Mouse (Mus musculus) hindbrain, embryonic 11.5 days (tissue): ENCODE measurements around the gene Luzp1. TPM values are rescaled to one million over a fixed set of nuclear protein-coding genes. Genes with fewer than 3 reads are reported as not detected.
A peak's percentile ranks its signal among the peaks of the same experiment; 100 is the strongest.

Experiments
- ATAC-seq: fragments of 200-750 bp; cut with Nextera tagmentation; 2 replicates; pipeline ENCODE4 v1.8.0; 2017; ENCODE audit warnings: mild to moderate bottlenecking, moderate TSS enrichment, moderate library complexity; ENCODE audit not compliant: low FRiP score
- DNase-seq: peaks from one replicate; pipeline ENCODE4 v3.0.0-alpha.2; 2015; ENCODE audit warnings: low spot score
- H3K27ac ChIP-seq: fragments of 300-500 bp; sonication (generic); 2 replicates; pipeline ENCODE4 v1.5.1; 2014; ENCODE audit warnings: mild to moderate bottlenecking, low read depth, low read length
- H3K27me3 ChIP-seq: fragments of 300-500 bp; sonication (generic); 2 replicates; pipeline ENCODE4 v1.6.1; 2014; ENCODE audit warnings: mild to moderate bottlenecking, low read length, moderate library complexity, mixed read lengths; ENCODE audit not compliant: control insufficient read depth, insufficient read depth
- H3K36me3 ChIP-seq: fragments of 300-500 bp; sonication (generic); 2 replicates; pipeline ENCODE4 v1.6.1; 2014; ENCODE audit warnings: mild to moderate bottlenecking, low read length, moderate library complexity, mixed read lengths; ENCODE audit not compliant: control insufficient read depth, insufficient read depth
- H3K4me1 ChIP-seq: fragments of 300-500 bp; sonication (generic); replicated peaks from 2 replicates; pipeline ENCODE4 v1.6.1; 2014; ENCODE audit warnings: low read length, mixed read lengths; ENCODE audit not compliant: control insufficient read depth, insufficient read depth
- H3K4me2 ChIP-seq: fragments of 300-500 bp; sonication (generic); replicated peaks from 2 replicates; pipeline ENCODE4 v1.6.1; 2014; ENCODE audit warnings: mild to moderate bottlenecking, low read depth, low read length
- H3K4me3 ChIP-seq: fragments of 300-500 bp; sonication (generic); 2 replicates; pipeline ENCODE4 v1.5.1; 2014; ENCODE audit warnings: low read depth, low read length
- H3K9ac ChIP-seq: fragments of 300-500 bp; sonication (generic); 2 replicates; pipeline ENCODE4 v1.6.1; 2014; ENCODE audit warnings: low read depth, low read length
- H3K9me3 ChIP-seq: fragments of 300-500 bp; sonication (generic); 2 replicates; pipeline ENCODE4 v1.6.1; 2016; ENCODE audit warnings: low read length; ENCODE audit not compliant: control insufficient read depth
- WGBS: fragments of 180-500 bp; shearing (Covaris S2); extraction: QIAGEN DNeasy Blood & Tissue Kit; methylation state at CpG from one replicate; pipeline ENCODE4 v1.1.7; 2014; 5-methylcytosine and 5-hydroxymethylcytosine counted together
- polyA plus RNA-seq: library from polyadenylated mRNA; unstranded; fragments of >200 nt; fragmentation: Nextera tagmentation; extraction: Ambion mirVana; gene quantifications from 2 replicates; pipeline ENCODE4 v1.2.1, GENCODE M21; 2014

The Luzp1 gene
- polyA plus RNA-seq, 1 experiment from 2014 or later: 130 TPM

- H3K9ac ChIP-seq: no peak overlapping the region
- H3K4me2 ChIP-seq: no peak overlapping the region
- DNase-seq (no peak), ATAC-seq (peak; percentile 26; the same call in 1 of the 2 replicates)
- H3K9me3 ChIP-seq: no peaks in the 10 kb centered on the region
- no peak overlapping the region for H3K27ac ChIP-seq
- no peaks in the 10 kb centered on the region for H3K36me3 ChIP-seq
- 76% methylated on average over 14 of the region's 14 CpGs for WGBS
- no peaks in the 10 kb centered on the region for H3K27me3 ChIP-seq
- H3K4me1 ChIP-seq: 0 out of 2 replicates have a peak, but pooled peaks cover 2% of the 10 kb centered on the region
- peak overlapping the region; percentile 96; the same call in 1 of the 2 replicates for H3K4me3 ChIP-seq
These were observed 821 bp upstream of the Luzp1 start for GRCm38 (mm10) chr4:136468553-136469327.

- ATAC-seq: peak; percentile 87
- H3K9ac ChIP-seq: peak overlapping the region; percentile 94
- H3K9me3 ChIP-seq: no peaks in the 10 kb centered on the region
- H3K4me1 ChIP-seq: 0 out of 2 replicates have a peak, but pooled peaks cover 2% of the 10 kb centered on the region
- peak overlapping the region; percentile 96 for H3K4me3 ChIP-seq
- no peaks in the 10 kb centered on the region for H3K36me3 ChIP-seq
- peak overlapping the region; percentile 60 for H3K4me2 ChIP-seq
- peak overlapping the region; percentile 95 for H3K27ac ChIP-seq
- DNase-seq: no peak
- no peaks in the 10 kb centered on the region for H3K27me3 ChIP-seq
- WGBS: 0% methylated on average over 9 of the region's 55 CpGs
These were observed 383 bp downstream of the Luzp1 start for GRCm38 (mm10) chr4:136469941-136470346.

GRCm38 (mm10) chr4:136470347-136471071 is 948 bp downstream of the Luzp1 start:
- no peaks in the 10 kb centered on the region for H3K9me3 ChIP-seq
- no peaks in the 10 kb centered on the region for H3K36me3 ChIP-seq
- no peaks in the 10 kb centered on the region for H3K27me3 ChIP-seq
- peak overlapping the region; percentile 95 for H3K27ac ChIP-seq
- DNase-seq (peak; percentile 78), ATAC-seq (peak; percentile 6; the same call in 1 of the 2 replicates)
- peak overlapping the region; percentile 96 for H3K4me3 ChIP-seq
- 0 out of 2 replicates have a peak, but pooled peaks cover 2% of the 10 kb centered on the region for H3K4me1 ChIP-seq
- peak overlapping the region; percentile 60 for H3K4me2 ChIP-seq
- under 1% methylated on average over 49 of the region's 58 CpGs for WGBS
- peak overlapping the region; percentile 94 for H3K9ac ChIP-seq

GRCm38 (mm10) chr4:136476692-136477091 is 7.1 kb downstream of the Luzp1 start:
- Histone ChIP-seq H3K4me3 (no peak overlapping the region), H3K4me1 (no peaks in the 10 kb centered on the region), H3K36me3 (no peaks in the 10 kb centered on the region), H3K27me3 (no peaks in the 10 kb centered on the region), H3K4me2 (no peak overlapping the region), H3K9ac (no peak overlapping the region), H3K9me3 (no peaks in the 10 kb centered on the region), H3K27ac (no peak overlapping the region)
- ATAC-seq (no peak), DNase-seq (no peak)
- 97% methylated on average over 1 of the region's 1 CpGs for WGBS

GRCm38 (mm10) chr4:136486549-136486948 is 17.0 kb downstream of the Luzp1 start:
- no peak for DNase-seq
- Histone ChIP-seq H3K27me3 (no peaks in the 10 kb centered on the region), H3K4me3 (no peak overlapping the region), H3K4me1 (no peaks in the 10 kb centered on the region), H3K27ac (no peak overlapping the region), H3K36me3 (no peaks in the 10 kb centered on the region), H3K9me3 (no peaks in the 10 kb centered on the region), H3K4me2 (no peak overlapping the region), H3K9ac (no peak overlapping the region)
- ATAC-seq: no peak
- 92% methylated on average over 2 of the region's 2 CpGs for WGBS

- no peaks in the 10 kb centered on the region for H3K4me1 ChIP-seq
- DNase-seq (no peak), ATAC-seq (no peak)
- H3K9ac ChIP-seq: no peak overlapping the region
- no peak overlapping the region for H3K4me2 ChIP-seq
- H3K9me3 ChIP-seq: no peaks in the 10 kb centered on the region
- H3K36me3 ChIP-seq: no peaks in the 10 kb centered on the region
- no peak overlapping the region for H3K27ac ChIP-seq
- H3K4me3 ChIP-seq: no peak overlapping the region
- no peaks in the 10 kb centered on the region for H3K27me3 ChIP-seq
These were observed 26.4 kb downstream of the Luzp1 start for GRCm38 (mm10) chr4:136495993-136496392.

- no peak for DNase-seq
- no peak overlapping the region for H3K4me2 ChIP-seq
- no peaks in the 10 kb centered on the region for H3K4me1 ChIP-seq
- H3K9me3 ChIP-seq: no peaks in the 10 kb centered on the region
- no peak overlapping the region for H3K4me3 ChIP-seq
- no peak overlapping the region for H3K9ac ChIP-seq
- H3K27ac ChIP-seq: no peak overlapping the region
- WGBS: 50% methylated on average over 2 of the region's 2 CpGs
- no peaks in the 10 kb centered on the region for H3K36me3 ChIP-seq
- no peak for ATAC-seq
- no peaks in the 10 kb centered on the region for H3K27me3 ChIP-seq
These were observed 36.1 kb downstream of the Luzp1 start for GRCm38 (mm10) chr4:136505426-136506215.

GRCm38 (mm10) chr4:136509857-136510256 is 40.3 kb downstream of the Luzp1 start:
- no peaks in the 10 kb centered on the region for H3K9me3 ChIP-seq
- no peaks in the 10 kb centered on the region for H3K36me3 ChIP-seq
- no peak for ATAC-seq
- H3K4me3 ChIP-seq: no peak overlapping the region
- no peak for DNase-seq
- no peaks in the 10 kb centered on the region for H3K27me3 ChIP-seq
- no peak overlapping the region for H3K27ac ChIP-seq
- H3K4me2 ChIP-seq: no peak overlapping the region
- H3K9ac ChIP-seq: no peak overlapping the region
- WGBS: 81% methylated on average over 1 of the region's 1 CpGs
- no peaks in the 10 kb centered on the region for H3K4me1 ChIP-seq
